Mouse (Mus musculus): ENCODE results near the gene Pla2g12b.

DNA sequence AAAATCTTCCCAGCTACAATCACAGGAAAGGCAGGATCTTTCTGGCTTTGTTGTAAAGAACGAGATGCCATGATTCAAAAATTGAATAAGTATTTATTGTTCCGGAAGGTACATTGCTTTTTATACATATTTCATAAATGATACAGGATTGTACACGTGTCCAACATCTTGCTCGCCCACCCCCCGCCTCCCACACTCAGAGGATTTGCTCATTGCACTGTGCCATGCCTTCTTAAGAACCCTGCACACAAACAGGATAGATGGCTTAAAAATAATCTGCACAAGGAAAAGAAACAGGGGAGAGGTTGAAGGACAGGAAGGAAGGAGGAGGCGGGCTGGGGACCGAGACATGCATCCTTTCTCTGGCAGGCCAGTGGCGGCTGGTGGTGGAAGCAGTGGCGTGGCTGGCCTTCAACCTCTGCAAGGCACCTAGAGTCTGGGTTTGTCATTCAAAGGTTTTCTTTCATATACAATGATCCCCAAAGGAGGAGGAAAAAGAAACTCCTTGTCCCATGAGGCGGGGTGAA lies 43.5 kb downstream of the Pla2g12b start:
- TF ChIP-seq EP300 (IDR thresholded peaks at IDR 0.05; ENCODE audit: low read depth in 1 of 2, low read length in 2 of 2): no peak
- no peak for TF ChIP-seq CTCF (IDR thresholded peaks at IDR 0.05 in 2 of 3, conservative IDR thresholded peaks at IDR 0.05 in 1 of 3; ENCODE audit: control insufficient read depth in 1 of 3, insufficient read depth in 1 of 3, low read depth in 2 of 3, low read length in 3 of 3, poor library complexity in 1 of 3, severe bottlenecking in 1 of 3)
- TF ChIP-seq ZNF384 (IDR thresholded peaks at IDR 0.05; ENCODE audit: low read depth, low read length): no peak
